Mouse (Mus musculus): ENCODE data around the gene Mrpl28.

GRCm38 (mm10) chr17:26122431-26123140 lies 714 bp upstream of the Mrpl28 start:
- TF ChIP-seq SRF (IDR thresholded peaks at IDR 0.05; ENCODE audit: control insufficient read depth, insufficient read length, low read depth) (no peak), POLR2A (IDR thresholded peaks at IDR 0.05; ENCODE audit: insufficient read length, low read depth) (no peak), MYOD1 (IDR thresholded peaks at IDR 0.05; ENCODE audit: control insufficient read depth in 1 of 3, insufficient read length in 2 of 3, low read depth in 2 of 3) (no peak), TCF12 (IDR thresholded peaks at IDR 0.05; ENCODE audit: insufficient read depth, poor library complexity, severe bottlenecking) (no peak), MAX (IDR thresholded peaks at IDR 0.05; ENCODE audit: low read depth) (no peak)

All from myocyte (in vitro differentiated cells).